Mouse (Mus musculus): ENCODE measurements at regions not wholly inside any gene's neighbourhood (a gene's known extent, or its start where the extent isn't known, plus 50 kb on each side); places are given as distances from the start of the nearest gene placed in this dataset.
A peak's percentile ranks its signal among the peaks of the same experiment; 100 is the strongest.

DNA sequence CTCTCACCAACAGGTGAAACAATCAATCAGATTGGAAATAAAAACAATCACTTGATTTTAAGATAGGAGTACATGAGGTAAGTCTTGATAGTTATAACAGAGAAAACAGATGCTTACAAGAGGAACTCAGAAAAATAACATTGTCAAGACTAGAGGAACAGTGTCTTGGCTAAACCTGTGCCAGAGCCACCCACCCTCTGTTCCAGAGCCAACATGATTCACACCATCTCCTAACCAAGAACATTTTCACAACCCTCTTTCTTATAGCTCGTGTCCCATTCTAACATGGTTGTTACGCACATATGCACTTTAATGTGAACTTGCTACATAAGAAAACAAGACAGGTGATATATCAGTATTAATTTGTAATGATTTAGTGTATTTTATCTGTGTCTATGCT lies 565.6 kb downstream of the Defb40 start:
- TF ChIP-seq EP300 (IDR thresholded peaks at IDR 0.05), result no peak
- H3K27me3 ChIP-seq (replicated peaks; ENCODE audit: insufficient read depth, low read length), result no peaks in the 10 kb centered on the region
- DNase-seq (ENCODE audit: low spot score), result no peak
- 84% methylated on average over 2 of the region's 2 CpGs for WGBS
- H3K9ac ChIP-seq (replicated peaks; ENCODE audit: low read depth), result no peak overlapping the region
- no peak overlapping the region for H3K27ac ChIP-seq (ENCODE audit: low read length)
- H3K4me1 ChIP-seq (ENCODE audit: insufficient read depth, low read depth, low read length), result no peaks in the 10 kb centered on the region
- H3K9me3 ChIP-seq (ENCODE audit: low read length), result no peaks in the 10 kb centered on the region
- no peak for ATAC-seq
- no peak overlapping the region for H3K4me2 ChIP-seq (replicated peaks; ENCODE audit: low read depth, low read length)
- no peaks in the 10 kb centered on the region for H3K36me3 ChIP-seq (ENCODE audit: insufficient read depth, low read length)
- no peak overlapping the region for H3K4me3 ChIP-seq (ENCODE audit: low read depth, low read length)

GRCm38 (mm10) chr8:18406446-18406845 lies 571.6 kb downstream of the Defb40 start:
- Histone ChIP-seq H3K9me3 (ENCODE audit: low read length) (no peaks in the 10 kb centered on the region), H3K9ac (replicated peaks; ENCODE audit: low read depth) (no peak overlapping the region), H3K36me3 (ENCODE audit: insufficient read depth, low read length) (no peaks in the 10 kb centered on the region), H3K4me2 (replicated peaks; ENCODE audit: low read depth, low read length) (no peak overlapping the region), H3K27ac (ENCODE audit: low read length) (no peak overlapping the region), H3K4me1 (ENCODE audit: insufficient read depth, low read depth, low read length) (no peaks in the 10 kb centered on the region), H3K27me3 (replicated peaks; ENCODE audit: insufficient read depth, low read length) (no peaks in the 10 kb centered on the region), H3K4me3 (ENCODE audit: low read depth, low read length) (no peak overlapping the region)
- ATAC-seq, result no peak
- TF ChIP-seq CTCF (IDR thresholded peaks at IDR 0.05) (no peak), EP300 (IDR thresholded peaks at IDR 0.05) (no peak)
- 27% methylated on average over 2 of the region's 2 CpGs for WGBS
- no peak for DNase-seq (ENCODE audit: low spot score)

- H3K27ac ChIP-seq (ENCODE audit: low read length), result no peak overlapping the region
- WGBS, result 2% methylated on average over 5 of the region's 5 CpGs
- H3K4me2 ChIP-seq (replicated peaks; ENCODE audit: low read depth, low read length), result no peak overlapping the region
- H3K4me1 ChIP-seq (ENCODE audit: insufficient read depth, low read depth, low read length), result no peaks in the 10 kb centered on the region
- no peak for ATAC-seq
- no peaks in the 10 kb centered on the region for H3K36me3 ChIP-seq (ENCODE audit: insufficient read depth, low read length)
- no peaks in the 10 kb centered on the region for H3K9me3 ChIP-seq (ENCODE audit: low read length)
- no peak overlapping the region for H3K9ac ChIP-seq (replicated peaks; ENCODE audit: low read depth)
- no peaks in the 10 kb centered on the region for H3K27me3 ChIP-seq (replicated peaks; ENCODE audit: insufficient read depth, low read length)
- TF ChIP-seq EP300 (IDR thresholded peaks at IDR 0.05), result no peak
- peak; percentile 57 for TF ChIP-seq CTCF (IDR thresholded peaks at IDR 0.05)
- DNase-seq (ENCODE audit: low spot score), result peak; percentile 7
- no peak overlapping the region for H3K4me3 ChIP-seq (ENCODE audit: low read depth, low read length)
Observed at GRCm38 (mm10) chr8:18388353-18388752, 589.7 kb downstream of the Defb40 start.

GRCm38 (mm10) chr8:18381615-18382178 lies 596.4 kb downstream of the Defb40 start:
- no peak for ATAC-seq
- H3K4me3 ChIP-seq (ENCODE audit: low read depth, low read length), result no peak overlapping the region
- no peak for DNase-seq (ENCODE audit: low spot score)
- no peaks in the 10 kb centered on the region for H3K36me3 ChIP-seq (ENCODE audit: insufficient read depth, low read length)
- H3K27ac ChIP-seq (ENCODE audit: low read length), result no peak overlapping the region
- no peak overlapping the region for H3K4me2 ChIP-seq (replicated peaks; ENCODE audit: low read depth, low read length)
- no peaks in the 10 kb centered on the region for H3K9me3 ChIP-seq (ENCODE audit: low read length)
- H3K27me3 ChIP-seq (replicated peaks; ENCODE audit: insufficient read depth, low read length), result no peaks in the 10 kb centered on the region
- TF ChIP-seq CTCF (IDR thresholded peaks at IDR 0.05) (no peak), EP300 (IDR thresholded peaks at IDR 0.05) (no peak)
- H3K9ac ChIP-seq (replicated peaks; ENCODE audit: low read depth), result no peak overlapping the region
- WGBS, result 16% methylated on average over 3 of the region's 3 CpGs
- H3K4me1 ChIP-seq (ENCODE audit: insufficient read depth, low read depth, low read length), result no peaks in the 10 kb centered on the region

GRCm38 (mm10) chr8:18348716-18349115 lies 629.3 kb downstream of the Defb40 start:
- TF ChIP-seq CTCF (IDR thresholded peaks at IDR 0.05) (no peak), EP300 (IDR thresholded peaks at IDR 0.05) (no peak)
- Histone ChIP-seq H3K4me1 (ENCODE audit: insufficient read depth, low read depth, low read length) (no peaks in the 10 kb centered on the region), H3K27me3 (replicated peaks; ENCODE audit: insufficient read depth, low read length) (no peaks in the 10 kb centered on the region), H3K4me2 (replicated peaks; ENCODE audit: low read depth, low read length) (no peak overlapping the region), H3K4me3 (ENCODE audit: low read depth, low read length) (no peak overlapping the region), H3K27ac (ENCODE audit: low read length) (no peak overlapping the region), H3K36me3 (ENCODE audit: insufficient read depth, low read length) (no peaks in the 10 kb centered on the region), H3K9me3 (ENCODE audit: low read length) (no peaks in the 10 kb centered on the region), H3K9ac (replicated peaks; ENCODE audit: low read depth) (no peak overlapping the region)
- WGBS, result 74% methylated on average over 4 of the region's 4 CpGs
- ATAC-seq, result no peak
- DNase-seq (ENCODE audit: low spot score), result no peak

- 50% methylated on average over 4 of the region's 4 CpGs for WGBS
- Histone ChIP-seq H3K4me2 (replicated peaks; ENCODE audit: low read depth, low read length) (no peak overlapping the region), H3K36me3 (ENCODE audit: insufficient read depth, low read length) (no peaks in the 10 kb centered on the region), H3K27me3 (replicated peaks; ENCODE audit: insufficient read depth, low read length) (no peaks in the 10 kb centered on the region), H3K27ac (ENCODE audit: low read length) (no peak overlapping the region), H3K4me1 (ENCODE audit: insufficient read depth, low read depth, low read length) (no peaks in the 10 kb centered on the region), H3K4me3 (ENCODE audit: low read depth, low read length) (no peak overlapping the region), H3K9me3 (ENCODE audit: low read length) (no peaks in the 10 kb centered on the region), H3K9ac (replicated peaks; ENCODE audit: low read depth) (no peak overlapping the region)
- TF ChIP-seq CTCF (IDR thresholded peaks at IDR 0.05) (no peak), EP300 (IDR thresholded peaks at IDR 0.05) (no peak)
- DNase-seq (ENCODE audit: low spot score) (no peak), ATAC-seq (no peak)
Observed at GRCm38 (mm10) chr8:18346248-18346647, 631.8 kb downstream of the Defb40 start.

DNA sequence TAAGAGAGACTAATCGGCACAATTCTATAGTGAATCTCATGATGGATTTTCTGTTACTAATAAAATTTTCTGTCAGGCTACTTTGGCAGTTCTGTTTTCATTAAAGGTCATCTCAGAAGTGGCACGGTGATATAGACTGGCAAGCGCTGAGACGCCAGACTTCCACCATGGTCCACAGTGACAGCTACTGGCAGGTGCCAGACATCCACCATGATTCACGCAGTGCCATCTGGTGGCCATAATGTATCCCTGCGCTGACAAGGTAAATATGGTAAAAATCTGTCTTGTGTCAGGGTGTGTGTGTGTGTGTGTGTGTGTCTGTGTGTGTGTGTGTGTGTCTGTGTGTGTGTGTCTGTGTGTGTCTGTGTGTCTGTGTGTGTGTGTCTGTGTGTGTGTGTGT lies 632.7 kb downstream of the Defb40 start:
- ATAC-seq (no peak), DNase-seq (ENCODE audit: low spot score) (peak; percentile 28)
- H3K36me3 ChIP-seq (ENCODE audit: insufficient read depth, low read length), result no peaks in the 10 kb centered on the region
- 27% methylated on average over 6 of the region's 6 CpGs for whole genome bisulfite sequencing
- H3K9ac ChIP-seq (replicated peaks; ENCODE audit: low read depth), result no peak overlapping the region
- H3K4me1 ChIP-seq (ENCODE audit: insufficient read depth, low read depth, low read length), result no peaks in the 10 kb centered on the region
- TF ChIP-seq EP300 (IDR thresholded peaks at IDR 0.05) (no peak), CTCF (IDR thresholded peaks at IDR 0.05) (peak; percentile 75)
- H3K9me3 ChIP-seq (ENCODE audit: low read length), result no peaks in the 10 kb centered on the region
- H3K27me3 ChIP-seq (replicated peaks; ENCODE audit: insufficient read depth, low read length), result no peaks in the 10 kb centered on the region
- H3K4me3 ChIP-seq (ENCODE audit: low read depth, low read length), result no peak overlapping the region
- H3K4me2 ChIP-seq (replicated peaks; ENCODE audit: low read depth, low read length), result no peak overlapping the region
- no peak overlapping the region for H3K27ac ChIP-seq (ENCODE audit: low read length)
